Mouse (Mus musculus) heart, postnatal 0 days (tissue): ENCODE measurements at regions not wholly inside any gene's neighbourhood (a gene's known extent, or its start where the extent isn't known, plus 50 kb on each side); places are given as distances from the start of the nearest gene placed in this dataset.

Experiments
- CTCF ChIP-seq: IDR thresholded peaks from 2 replicates; pipeline ENCODE4 v1.5.1; 2016; ENCODE audit warnings: antibody characterized with exemption, control low read depth, low read depth
- EP300 ChIP-seq: IDR thresholded peaks from 2 replicates; pipeline ENCODE4 v1.6.1; 2016; ENCODE audit warnings: antibody characterized with exemption, low read depth

- TF ChIP-seq CTCF = peak; percentile 47
- TF ChIP-seq EP300 = no peak
Measured at GRCm38 (mm10) chr3:36771011-36771410, 81.0 kb upstream of the Trpc3 start.
